Mouse (Mus musculus) stomach, postnatal 0 days (tissue): ENCODE data around the gene Uts2. TPM values are rescaled to one million over a fixed set of nuclear protein-coding genes. Genes with fewer than 3 reads are reported as not detected.
A peak's percentile ranks its signal among the peaks of the same experiment; 100 is the strongest.
"Not testable (repeated sequence)": the region's sequence is repeated elsewhere in the genome, so short reads cannot be mapped to it uniquely, and the experiment has no call there.

Experiments used
- ATAC-seq: fragments of 200-750 bp; cut with Nextera tagmentation; 2 replicates; pipeline ENCODE4 v1.8.0; 2017; ENCODE audit not compliant: low FRiP score, low TSS enrichment
- DNase-seq: peaks from one replicate; pipeline ENCODE4 v3.0.0-alpha.2; 2016; ENCODE audit warnings: low spot score
- H3K27ac ChIP-seq: fragments of 300-500 bp; sonication (generic); replicated peaks from 2 replicates; pipeline ENCODE4 v1.5.1; 2014; ENCODE audit warnings: mild to moderate bottlenecking, control low read depth
- H3K27me3 ChIP-seq: fragments of 300-500 bp; sonication (generic); 2 replicates; pipeline ENCODE4 v1.6.1; 2014; ENCODE audit warnings: low read length; ENCODE audit not compliant: control insufficient read depth, insufficient read depth
- H3K36me3 ChIP-seq: fragments of 300-500 bp; sonication (generic); 2 replicates; pipeline ENCODE4 v1.6.1; 2014; ENCODE audit warnings: low read length, mixed read lengths; ENCODE audit not compliant: control insufficient read depth, insufficient read depth
- H3K4me1 ChIP-seq: fragments of 300-500 bp; sonication (generic); replicated peaks from 2 replicates; pipeline ENCODE4 v1.6.1; 2014; ENCODE audit warnings: antibody characterized with exemption; ENCODE audit not compliant: control insufficient read depth, insufficient read depth
- H3K4me2 ChIP-seq: fragments of 300-500 bp; sonication (generic); replicated peaks from 2 replicates; pipeline ENCODE4 v1.6.1; 2014; ENCODE audit warnings: low read depth, mild to moderate bottlenecking, control low read depth, moderate library complexity
- H3K4me3 ChIP-seq: fragments of 300-500 bp; sonication (generic); 2 replicates; pipeline ENCODE4 v1.5.1; 2014; ENCODE audit warnings: low read depth, low read length, control low read depth
- H3K9ac ChIP-seq: fragments of 300-500 bp; sonication (generic); 2 replicates; pipeline ENCODE4 v1.6.1; 2014; ENCODE audit warnings: mild to moderate bottlenecking, low read length, control low read depth, mixed read lengths
- H3K9me3 ChIP-seq: fragments of 300-500 bp; sonication (generic); 2 replicates; pipeline ENCODE4 v1.6.1; 2016; ENCODE audit warnings: low read length; ENCODE audit not compliant: control insufficient read depth
- CTCF ChIP-seq: IDR thresholded peaks from 2 replicates; pipeline ENCODE4 v1.5.1; 2016; ENCODE audit warnings: antibody characterized with exemption, low read depth, mild to moderate bottlenecking, moderate library complexity
- EP300 ChIP-seq: optimal IDR thresholded peaks from 2 replicates; pipeline ENCODE3; 2016; ENCODE audit warnings: antibody characterized with exemption
- WGBS: fragments of 180-500 bp; shearing (Covaris S2); extraction: QIAGEN DNeasy Blood & Tissue Kit; methylation state at CpG from one replicate; pipeline ENCODE4 v1.1.7; 2014; 5-methylcytosine and 5-hydroxymethylcytosine counted together
- polyA plus RNA-seq: library from polyadenylated mRNA; unstranded; fragments of >200 nt; fragmentation: Nextera tagmentation; extraction: Ambion mirVana; gene quantifications from 2 replicates; pipeline ENCODE4 v1.2.1, GENCODE M21; 2015

Gene Uts2
- polyA plus RNA-seq, 1 experiment from 2014 or later = 0.64 TPM

GRCm38 (mm10) chr4:151001397-151001796 lies 4.5 kb downstream of the Uts2 start:
- no peaks in the 10 kb centered on the region for H3K27me3 ChIP-seq
- H3K9ac ChIP-seq = no peak overlapping the region
- ATAC-seq (no peak), DNase-seq (no peak)
- H3K27ac ChIP-seq = no peak overlapping the region
- H3K4me1 ChIP-seq = no peaks in the 10 kb centered on the region
- no peak for TF ChIP-seq CTCF
- no peak for TF ChIP-seq EP300
- 28% methylated on average over 13 of the region's 13 CpGs for WGBS
- H3K9me3 ChIP-seq = no peaks in the 10 kb centered on the region
- H3K36me3 ChIP-seq = no peaks in the 10 kb centered on the region
- no peak overlapping the region for H3K4me2 ChIP-seq
- no peak overlapping the region for H3K4me3 ChIP-seq

DNA sequence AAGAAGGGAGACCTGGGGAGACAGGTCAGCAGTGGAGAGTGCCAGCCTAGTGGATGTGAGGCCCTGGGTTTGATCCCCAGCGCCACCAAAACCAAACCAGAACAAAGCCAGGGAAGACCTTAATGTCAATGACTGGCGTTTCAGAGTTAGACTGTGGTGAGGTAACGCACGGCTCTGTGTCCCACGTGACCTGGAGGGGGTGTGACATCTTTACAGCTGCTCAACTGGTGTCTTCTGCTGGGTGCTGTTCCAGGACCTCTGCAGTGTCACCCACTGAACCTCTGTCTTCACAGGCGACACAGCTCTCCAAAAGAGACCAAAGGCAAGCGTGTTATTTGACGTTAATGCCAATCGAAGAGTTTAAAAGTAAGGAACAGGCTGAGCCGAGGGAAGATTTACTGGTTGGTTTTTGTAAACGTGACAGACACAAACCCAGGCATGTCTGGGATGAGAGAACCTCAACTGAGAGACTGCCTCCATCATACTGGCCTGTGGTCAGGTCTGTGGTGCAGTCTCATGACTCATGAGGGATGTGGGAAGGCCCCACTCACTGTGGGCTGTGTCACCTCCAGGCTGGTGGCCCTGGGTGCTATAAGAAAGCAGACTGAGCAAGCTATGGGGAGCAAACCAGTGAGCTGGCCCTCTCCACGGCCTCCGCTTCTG lies 8.9 kb downstream of the Uts2 start:
- no peak overlapping the region for H3K4me2 ChIP-seq
- H3K4me3 ChIP-seq = no peak overlapping the region
- no peak for ATAC-seq
- TF ChIP-seq EP300 (no peak), CTCF (no peak)
- no peak for DNase-seq
- H3K4me1 ChIP-seq = no peaks in the 10 kb centered on the region
- H3K27me3 ChIP-seq = no peaks in the 10 kb centered on the region
- H3K9me3 ChIP-seq = no peaks in the 10 kb centered on the region
- 90% methylated on average over 13 of the region's 13 CpGs for WGBS
- no peaks in the 10 kb centered on the region; the same call in 1 of the 2 replicates for H3K36me3 ChIP-seq
- H3K27ac ChIP-seq = no peak overlapping the region
- no peak overlapping the region for H3K9ac ChIP-seq

DNA sequence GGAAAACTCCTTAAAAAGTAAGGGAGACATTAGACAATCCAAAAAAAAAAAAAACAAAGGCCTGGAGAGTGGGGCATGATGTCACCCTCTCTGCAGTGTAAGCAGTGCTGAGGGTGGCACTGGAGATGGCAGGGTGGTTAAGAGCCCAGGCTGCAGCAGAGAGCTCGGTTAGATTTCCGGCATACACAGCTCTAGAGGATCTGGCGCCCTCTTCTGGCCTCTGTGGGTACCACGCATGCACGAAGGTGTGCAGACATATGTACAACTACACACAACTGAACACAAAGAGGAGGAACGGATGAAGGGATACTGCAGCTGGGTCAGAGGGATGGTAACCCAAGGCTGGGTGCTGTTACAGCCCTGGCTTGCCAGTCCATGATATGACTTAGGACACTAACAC lies 10.0 kb downstream of the Uts2 start:
- DNase-seq (peak; percentile 71), ATAC-seq (peak; percentile 50)
- no peak overlapping the region for H3K4me3 ChIP-seq
- no peaks in the 10 kb centered on the region; the same call in 1 of the 2 replicates for H3K36me3 ChIP-seq
- H3K4me2 ChIP-seq = no peak overlapping the region
- no peak overlapping the region for H3K27ac ChIP-seq
- no peaks in the 10 kb centered on the region for H3K27me3 ChIP-seq
- no peaks in the 10 kb centered on the region for H3K9me3 ChIP-seq
- H3K9ac ChIP-seq = no peak overlapping the region
- WGBS = 48% methylated on average over 6 of the region's 6 CpGs
- peak; percentile 75 for TF ChIP-seq CTCF
- no peak for TF ChIP-seq EP300
- no peaks in the 10 kb centered on the region for H3K4me1 ChIP-seq

DNA sequence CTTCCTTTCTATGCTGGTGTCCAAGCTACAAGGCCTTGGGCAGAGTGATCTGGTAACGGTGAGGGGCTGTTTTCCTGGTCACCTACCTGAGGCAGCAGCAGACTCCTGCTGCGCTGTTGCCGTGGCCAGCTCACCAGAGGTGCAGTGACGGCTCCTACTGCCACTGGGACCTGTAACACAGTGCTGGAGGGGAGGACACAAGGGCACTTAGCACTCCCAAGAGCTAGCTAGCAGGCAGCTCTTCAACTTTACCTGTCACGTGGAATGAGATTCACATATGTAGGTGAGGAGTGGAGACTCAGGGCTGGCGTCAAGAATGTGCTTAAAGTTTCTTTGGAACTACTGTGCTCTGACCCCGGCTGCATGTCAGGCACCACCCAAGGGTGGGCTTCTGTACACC lies 13.4 kb downstream of the Uts2 start:
- ATAC-seq (no peak), DNase-seq (no peak)
- no peak overlapping the region for H3K27ac ChIP-seq
- H3K9ac ChIP-seq = no peak overlapping the region
- no peak for TF ChIP-seq CTCF
- TF ChIP-seq EP300 = no peak
- H3K4me3 ChIP-seq = no peak overlapping the region
- no peaks in the 10 kb centered on the region for H3K27me3 ChIP-seq
- no peaks in the 10 kb centered on the region for H3K9me3 ChIP-seq
- H3K4me1 ChIP-seq = no peaks in the 10 kb centered on the region
- no peak overlapping the region for H3K4me2 ChIP-seq
- WGBS = 89% methylated on average over 7 of the region's 7 CpGs
- no peaks in the 10 kb centered on the region; the same call in 1 of the 2 replicates for H3K36me3 ChIP-seq

GRCm38 (mm10) chr4:151015946-151016345 lies 19.0 kb downstream of the Uts2 start:
- Histone ChIP-seq H3K36me3 (peaks cover 5% of the 10 kb centered on the region; the same call in 1 of the 2 replicates), H3K27me3 (no peaks in the 10 kb centered on the region), H3K27ac (no peak overlapping the region), H3K9me3 (no peaks in the 10 kb centered on the region), H3K9ac (no peak overlapping the region), H3K4me3 (no peak overlapping the region), H3K4me2 (no peak overlapping the region), H3K4me1 (no peaks in the 10 kb centered on the region)
- TF ChIP-seq EP300 = no peak
- no peak for TF ChIP-seq CTCF
- ATAC-seq (no peak), DNase-seq (no peak)
- WGBS = 87% methylated on average over 10 of the region's 10 CpGs

- H3K36me3 ChIP-seq, DNase-seq, ATAC-seq, H3K9ac ChIP-seq, H3K4me3 ChIP-seq, H3K4me2 ChIP-seq, H3K27ac ChIP-seq, H3K27me3 ChIP-seq, H3K9me3 ChIP-seq, H3K4me1 ChIP-seq: not testable (repeated sequence)
- 87% methylated on average over 1 of the region's 1 CpGs for WGBS
Measured at GRCm38 (mm10) chr4:151017356-151017755, 20.5 kb downstream of the Uts2 start.
